Comparison of ENCODE assay signal across 9 mouse cellular contexts in the genomic region with DNA sequence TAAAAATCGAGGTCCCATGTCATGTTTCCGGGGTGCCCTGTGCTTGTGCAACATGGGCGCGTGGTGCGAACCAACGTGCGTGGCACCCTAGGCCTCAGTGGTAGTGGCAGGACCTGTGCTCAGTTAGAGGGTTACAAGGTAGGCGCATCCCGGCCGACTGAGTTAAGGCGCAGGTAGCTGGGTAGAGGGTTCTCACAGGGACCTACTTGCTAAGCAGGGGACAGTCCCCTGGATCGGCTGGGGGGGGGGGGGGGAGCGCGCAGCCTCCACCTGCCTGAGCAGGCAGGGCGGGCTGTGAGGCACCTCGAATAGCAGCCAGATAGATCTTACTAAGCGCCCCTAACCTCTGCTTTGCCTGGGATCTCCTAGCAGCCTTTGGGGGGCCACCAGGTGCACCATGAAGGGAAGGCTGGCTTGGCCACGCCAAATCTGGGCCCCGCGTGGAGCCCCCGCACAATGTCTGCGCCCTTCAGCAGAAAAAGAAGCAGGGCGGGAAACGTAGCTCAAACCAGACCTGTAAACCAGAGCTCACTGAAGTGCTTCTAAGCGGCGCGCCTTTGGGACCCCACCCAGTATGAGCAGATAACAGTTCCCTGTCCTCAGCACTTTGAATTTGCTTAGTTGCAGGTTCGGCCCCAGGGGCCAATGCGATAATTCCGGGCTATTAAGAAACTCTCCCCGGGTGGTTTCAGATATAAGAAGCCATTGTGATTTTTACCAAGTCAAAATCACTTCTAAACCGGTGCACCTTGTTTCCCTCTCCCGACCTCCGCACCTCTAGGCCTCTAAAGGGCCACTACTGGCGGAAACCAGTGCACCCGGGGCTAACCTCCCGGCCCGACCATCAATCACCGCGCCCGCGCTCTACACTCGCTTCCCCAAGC. TPM values are rescaled to one million over a fixed set of nuclear protein-coding genes. Genes with fewer than 3 reads are reported as not detected.
A peak's percentile ranks its signal among the peaks of the same experiment; 100 is the strongest.
DNase-seq lines count a peak whose midpoint lies in the region; ATAC-seq and TF ChIP-seq lines count a peak whose summit lies in the region.
"Had no signal": no experiment of that assay in that cellular context is flagged by ENCODE, and none has a peak within 500 bp of the region (broad histone marks: within the 10 kb centered on the region; RNA-seq: fewer than 3 reads in every experiment).

No protein-coding gene starts in this region.

- peak; percentile 21; the same call in 1 of the 2 replicates for ATAC-seq in kidney, embryonic 14.5 days (ENCODE audit: low FRiP score, low TSS enrichment)
- no peak for ATAC-seq in hindbrain, postnatal 0 days

- H3K9me3 ChIP-seq in kidney, embryonic 14.5 days (ENCODE audit: control insufficient read depth, low read length), result no peaks in the 10 kb centered on the region
- H3K9me3 ChIP-seq in hindbrain, postnatal 0 days (ENCODE audit: low read length), result no peaks in the 10 kb centered on the region

- H3K9ac ChIP-seq in kidney, embryonic 14.5 days (ENCODE audit: low read depth, low read length), result peak overlapping the region; percentile 88
- no peak overlapping the region; the same call in 1 of the 2 replicates for H3K9ac ChIP-seq in hindbrain, postnatal 0 days (replicated peaks; ENCODE audit: low read length)

- peaks cover 23% of the 10 kb centered on the region for H3K4me1 ChIP-seq in kidney, embryonic 14.5 days (ENCODE audit: control insufficient read depth, insufficient read depth, low read length)
- 0 out of 2 replicates have a peak, but pooled peaks cover 5% of the 10 kb centered on the region for H3K4me1 ChIP-seq in hindbrain, postnatal 0 days (ENCODE audit: insufficient read depth, low read length)

- no peak for DNase-seq in kidney, adult 11 months
- peak; percentile 52 for DNase-seq in embryo, embryonic 9.5 days (ENCODE audit: extremely low spot score)
- DNase-seq in hindbrain, postnatal 0 days (ENCODE audit: low spot score), result no peak
- DNase-seq in neural tube, embryonic 10.5 days (ENCODE audit: extremely low spot score, low spot score), result peak; percentile 66
- no peak for DNase-seq in layer of hippocampus, postnatal 36 days
- DNase-seq in thymus, postnatal 4 days, result no peak
- no peak for DNase-seq in left cerebral cortex, adult 11 months (ENCODE audit: low spot score)

- peak overlapping the region; percentile 67 for H3K4me2 ChIP-seq in kidney, embryonic 14.5 days (replicated peaks; ENCODE audit: low read depth, low read length)
- H3K4me2 ChIP-seq in hindbrain, postnatal 0 days (ENCODE audit: low read depth, low read length), result peak overlapping the region; percentile 47

- 1% methylated on average over 39 of the region's 43 CpGs for WGBS in kidney, embryonic 14.5 days
- WGBS in hindbrain, postnatal 0 days, result under 1% methylated on average over 43 of the region's 43 CpGs

- peaks cover 3% of the 10 kb centered on the region for H3K36me3 ChIP-seq in kidney, embryonic 14.5 days (ENCODE audit: control insufficient read depth, insufficient read depth, low read length)
- no peaks in the 10 kb centered on the region for H3K36me3 ChIP-seq in hindbrain, postnatal 0 days (ENCODE audit: insufficient read depth, low read length)

- TF ChIP-seq CTCF in hindbrain, postnatal 0 days (IDR thresholded peaks at IDR 0.05; ENCODE audit: low read depth), result no peak

- H3K27me3 ChIP-seq in kidney, embryonic 14.5 days (ENCODE audit: control insufficient read depth, insufficient read depth, low read length), result peaks cover 83% of the 10 kb centered on the region
- H3K27me3 ChIP-seq in hindbrain, postnatal 0 days (ENCODE audit: insufficient read depth, low read length), result peaks cover 83% of the 10 kb centered on the region

- H3K27ac ChIP-seq in kidney, embryonic 14.5 days (ENCODE audit: low read depth, low read length), result peak overlapping the region; percentile 92
- no peak overlapping the region for H3K27ac ChIP-seq in hindbrain, postnatal 0 days

- H3K4me3 ChIP-seq in kidney, embryonic 14.5 days (ENCODE audit: low read length), result peak overlapping the region; percentile 64
- peak overlapping the region; percentile 30 for H3K4me3 ChIP-seq in hindbrain, postnatal 0 days (ENCODE audit: low read length)

RNA-seq across cellular contexts. Expression of gene Igf2, which starts 6.6 kb away (rescaled TPM):
- polyA plus RNA-seq in kidney, embryonic 14.5 days (2014; fragmentation: Nextera tagmentation; extraction: Ambion mirVana), result 627 and 715 TPM in 2 replicates
- total RNA-seq in hindbrain, postnatal 0 days (2014; rRNA removed), result 262 and 308 TPM in 2 replicates
- polyA plus RNA-seq in hindbrain, postnatal 0 days (2015; fragmentation: Nextera tagmentation; extraction: Ambion mirVana), result 200 and 279 TPM in 2 replicates
- 100 to 1,000 TPM in 1 of 2 experiments, 10 to 100 TPM in 1; 61.7 to 106 TPM for total RNA-seq in layer of hippocampus, postnatal 36 days (2021)
- total RNA-seq: common myeloid progenitor, adult 5-6 weeks had no signal

RNA-seq across cellular contexts. Expression of gene Gm49394, which starts 9.7 kb away (rescaled TPM):
- not detected in 2 replicates for polyA plus RNA-seq in kidney, embryonic 14.5 days (2014; fragmentation: Nextera tagmentation; extraction: Ambion mirVana)
- 0.32 and 0.68 TPM in 2 replicates for total RNA-seq in hindbrain, postnatal 0 days (2014; rRNA removed)
- polyA plus RNA-seq in hindbrain, postnatal 0 days (2015; fragmentation: Nextera tagmentation; extraction: Ambion mirVana), result not detected in 2 replicates
- total RNA-seq in layer of hippocampus, postnatal 36 days (2021), result under 1 TPM in 1 of 2 experiments, not detected in 1; 0.32 TPM
- total RNA-seq: common myeloid progenitor, adult 5-6 weeks had no signal

Comparison
In these comparisons a context has a peak if more than half of its experiments do, and no peak if none do; other contexts are left out.
1. DNase-seq: peak in embryo, embryonic 9.5 days (single experiment) and neural tube, embryonic 10.5 days (single experiment); none in kidney, adult 11 months (single experiment), hindbrain, postnatal 0 days (single experiment), layer of hippocampus, postnatal 36 days (0 of 2), thymus, postnatal 4 days (single experiment) and left cerebral cortex, adult 11 months (single experiment).